Mouse (Mus musculus) forebrain, embryonic 11.5 days (tissue): Measurements from ENCODE around the gene 6030468B19Rik. TPM values are rescaled to one million over a fixed set of nuclear protein-coding genes. Genes with fewer than 3 reads are reported as not detected.
"Not testable (repeated sequence)": the region's sequence is repeated elsewhere in the genome, so short reads cannot be mapped to it uniquely, and the experiment has no call there.

Experiments
- ATAC-seq: fragments of 200-750 bp; cut with Nextera tagmentation; replicated peaks from 2 replicates; pipeline ENCODE4 v1.8.0; 2017; ENCODE audit warnings: moderate TSS enrichment; ENCODE audit not compliant: low FRiP score
- DNase-seq: peaks from one replicate; pipeline ENCODE4 v3.0.0-alpha.2; 2017; ENCODE audit warnings: low spot score
- H3K27ac ChIP-seq: fragments of 300-500 bp; sonication (generic); 2 replicates; pipeline ENCODE4 v1.5.1; 2014; ENCODE audit warnings: low read depth, low read length
- H3K27me3 ChIP-seq: fragments of 300-500 bp; sonication (generic); 2 replicates; pipeline ENCODE4 v1.6.1; 2014; ENCODE audit warnings: mild to moderate bottlenecking, low read length, mixed read lengths; ENCODE audit not compliant: control insufficient read depth, insufficient read depth
- H3K36me3 ChIP-seq: fragments of 300-500 bp; sonication (generic); 2 replicates; pipeline ENCODE4 v1.6.1; 2014; ENCODE audit warnings: mild to moderate bottlenecking, low read length, moderate library complexity, mixed read lengths; ENCODE audit not compliant: control insufficient read depth, insufficient read depth
- H3K4me1 ChIP-seq: fragments of 300-500 bp; sonication (generic); replicated peaks from 2 replicates; pipeline ENCODE4 v1.6.1; 2014; ENCODE audit warnings: low read length, mixed read lengths; ENCODE audit not compliant: control insufficient read depth, insufficient read depth
- H3K4me2 ChIP-seq: fragments of 300-500 bp; sonication (generic); 2 replicates; pipeline ENCODE4 v1.6.1; 2014; ENCODE audit warnings: low read depth, mild to moderate bottlenecking, low read length, moderate library complexity, mixed read lengths; ENCODE audit not compliant: severe bottlenecking
- H3K4me3 ChIP-seq: fragments of 300-500 bp; sonication (generic); 2 replicates; pipeline ENCODE4 v1.5.1; 2014; ENCODE audit warnings: low read depth, low read length
- H3K9ac ChIP-seq: fragments of 300-500 bp; sonication (generic); 2 replicates; pipeline ENCODE4 v1.6.1; 2014; ENCODE audit warnings: low read length
- H3K9me3 ChIP-seq: fragments of 300-500 bp; sonication (generic); 2 replicates; pipeline ENCODE4 v1.6.1; 2016; ENCODE audit warnings: low read length, mixed read lengths; ENCODE audit not compliant: control insufficient read depth
- WGBS: fragments of 180-500 bp; shearing (Covaris S2); extraction: QIAGEN DNeasy Blood & Tissue Kit; methylation state at CpG from one replicate; pipeline ENCODE4 v1.1.7; 2014; 5-methylcytosine and 5-hydroxymethylcytosine counted together
- polyA plus RNA-seq: library from polyadenylated mRNA; unstranded; fragments of >200 nt; fragmentation: Nextera tagmentation; extraction: Ambion mirVana; gene quantifications from 2 replicates; pipeline ENCODE4 v1.2.1, GENCODE M21; 2014

The 6030468B19Rik gene
- polyA plus RNA-seq, 1 experiment from 2014 or later = 1.5 TPM

GRCm38 (mm10) chr11:117781993-117782704 is 15.3 kb upstream of the 6030468B19Rik start, which contains the start of the genes Tmc8 and Tmc6:
Tmc8 (plus strand) TSS chr11:117782076.
Tmc6 (minus strand) TSS chr11:117782198.
- Histone ChIP-seq H3K4me1 (peaks cover 21% of the 10 kb centered on the region), H3K36me3 (no peaks in the 10 kb centered on the region), H3K4me3 (peak within 1 kb of the TSS; percentile 26; the same call in 1 of the 2 replicates), H3K9ac (peak within 1 kb of the TSS; percentile 32), H3K9me3 (no peaks in the 10 kb centered on the region), H3K27me3 (peaks cover 43% of the 10 kb centered on the region), H3K27ac (no peak within 1 kb of the TSS), H3K4me2 (peak within 1 kb of the TSS; percentile 64)
- WGBS = 35% methylated on average over 24 of the region's 24 CpGs
- DNase-seq (peak; percentile 62), ATAC-seq (no peak)

GRCm38 (mm10) chr11:117782705-117783034 is 14.8 kb upstream of the 6030468B19Rik start:
- H3K27me3 ChIP-seq = peaks cover 43% of the 10 kb centered on the region
- no peaks in the 10 kb centered on the region for H3K9me3 ChIP-seq
- WGBS = 46% methylated on average over 9 of the region's 9 CpGs
- H3K4me1 ChIP-seq = peaks cover 21% of the 10 kb centered on the region
- H3K4me3 ChIP-seq = peak overlapping the region; percentile 26; the same call in 1 of the 2 replicates
- no peak overlapping the region for H3K27ac ChIP-seq
- ATAC-seq (no peak), DNase-seq (no peak)
- peak overlapping the region; percentile 32 for H3K9ac ChIP-seq
- no peaks in the 10 kb centered on the region for H3K36me3 ChIP-seq
- H3K4me2 ChIP-seq = peak overlapping the region; percentile 64; the same call in 1 of the 2 replicates

DNA sequence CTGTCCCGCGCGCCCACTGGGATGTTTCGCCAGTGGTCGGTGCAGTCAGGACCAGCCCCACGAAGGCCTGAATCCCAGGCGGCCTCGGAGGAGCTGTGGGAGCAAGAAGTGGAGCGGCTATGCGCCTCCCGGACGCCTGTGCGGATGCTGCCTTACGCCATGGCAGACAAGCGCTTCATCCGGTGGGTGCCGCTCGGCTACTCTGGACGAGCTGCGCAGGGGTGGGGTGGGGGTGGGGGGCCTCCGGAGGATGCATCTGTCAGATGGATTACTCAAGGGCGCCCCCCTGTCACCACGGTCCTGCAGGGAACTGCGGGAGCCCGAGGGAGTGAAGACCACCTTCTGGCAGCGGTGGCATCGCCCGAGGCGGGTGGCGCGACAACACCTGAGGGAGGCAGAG is 14.4 kb upstream of the 6030468B19Rik start:
- Histone ChIP-seq H3K27ac (no peak overlapping the region), H3K36me3 (no peaks in the 10 kb centered on the region), H3K9me3 (no peaks in the 10 kb centered on the region), H3K4me1 (peaks cover 21% of the 10 kb centered on the region), H3K9ac (peak overlapping the region; percentile 32), H3K4me2 (peak overlapping the region; percentile 64), H3K27me3 (peaks cover 43% of the 10 kb centered on the region), H3K4me3 (peak overlapping the region; percentile 26; the same call in 1 of the 2 replicates)
- no peak for ATAC-seq
- peak; percentile 90 for DNase-seq
- WGBS = 5% methylated on average over 31 of the region's 31 CpGs

DNA sequence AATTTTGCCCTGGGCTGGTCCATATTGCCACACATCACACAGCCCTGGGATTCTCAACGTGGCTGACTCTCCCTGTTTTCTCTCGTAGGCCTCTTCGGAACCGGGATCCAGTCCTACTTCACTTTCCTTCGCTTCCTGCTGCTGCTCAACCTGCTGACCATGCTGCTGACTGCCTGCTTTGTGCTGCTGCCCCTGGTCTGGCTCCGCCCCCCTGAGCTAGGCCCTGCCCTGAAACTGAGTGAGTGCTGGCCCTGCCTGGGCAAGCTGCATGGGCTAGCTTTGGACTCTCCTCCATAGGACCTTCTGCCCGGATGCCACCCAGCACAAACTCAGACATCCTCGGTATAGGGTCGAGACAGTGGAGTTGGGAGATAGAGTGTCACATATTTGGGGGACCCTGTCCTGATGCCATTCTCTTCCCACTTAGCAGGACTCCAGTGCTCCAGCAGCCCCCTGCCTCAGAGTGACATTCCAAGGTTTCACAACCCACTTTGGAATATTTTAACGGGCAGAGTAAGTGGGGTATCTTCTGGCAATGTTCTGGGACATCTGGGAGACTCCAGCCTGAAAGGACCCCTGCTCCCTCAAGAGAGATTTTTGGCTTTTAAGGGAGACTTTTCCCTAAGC is 13.7 kb upstream of the 6030468B19Rik start:
- Histone ChIP-seq H3K27ac (no peak overlapping the region), H3K4me2 (peak overlapping the region; percentile 64), H3K4me3 (peak overlapping the region; percentile 26; the same call in 1 of the 2 replicates), H3K27me3 (peaks cover 43% of the 10 kb centered on the region), H3K4me1 (peaks cover 21% of the 10 kb centered on the region), H3K36me3 (no peaks in the 10 kb centered on the region), H3K9ac (peak overlapping the region; percentile 32; the same call in 1 of the 2 replicates), H3K9me3 (no peaks in the 10 kb centered on the region)
- ATAC-seq (no peak), DNase-seq (peak; percentile 36)
- WGBS = 34% methylated on average over 10 of the region's 10 CpGs

- Histone ChIP-seq H3K9ac (no peak overlapping the region), H3K4me1 (peaks cover 8% of the 10 kb centered on the region), H3K36me3 (no peaks in the 10 kb centered on the region), H3K4me3 (no peak overlapping the region), H3K4me2 (no peak overlapping the region), H3K9me3 (no peaks in the 10 kb centered on the region), H3K27me3 (peaks cover 31% of the 10 kb centered on the region), H3K27ac (no peak overlapping the region)
- DNase-seq (peak; percentile 79), ATAC-seq (no peak)
- 6% methylated on average over 10 of the region's 10 CpGs for WGBS
These were observed 11.2 kb upstream of the 6030468B19Rik start for GRCm38 (mm10) chr11:117786294-117786693.

DNA sequence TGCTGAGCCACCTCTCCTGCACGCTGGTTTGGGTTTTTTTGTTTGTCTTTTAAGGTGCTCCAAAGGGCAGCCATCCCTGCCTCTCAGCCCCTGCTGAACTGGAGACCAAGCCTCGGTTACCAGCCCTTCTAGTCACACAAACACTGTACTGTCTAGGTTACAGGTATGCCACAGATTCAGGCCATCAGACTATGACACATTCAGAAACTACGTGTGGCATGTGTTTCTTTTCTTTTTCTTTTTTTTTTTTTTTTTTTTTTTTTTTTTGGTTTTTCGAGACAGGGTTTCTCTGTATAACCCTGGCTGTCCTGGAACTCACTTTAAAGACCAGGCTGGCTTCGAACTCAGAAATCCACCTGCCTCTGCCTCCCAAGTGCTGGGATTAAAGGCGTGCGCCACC is 9.0 kb upstream of the 6030468B19Rik start:
- not testable (repeated sequence) for H3K4me3 ChIP-seq, H3K27ac ChIP-seq, H3K36me3 ChIP-seq, H3K9ac ChIP-seq, H3K9me3 ChIP-seq, H3K4me1 ChIP-seq, ATAC-seq, DNase-seq, H3K4me2 ChIP-seq
- WGBS = 78% methylated on average over 7 of the region's 7 CpGs
- H3K27me3 ChIP-seq = peaks cover 11% of the 10 kb centered on the region

- H3K36me3 ChIP-seq = no peaks in the 10 kb centered on the region
- H3K9ac ChIP-seq = no peak overlapping the region
- WGBS = 9% methylated on average over 13 of the region's 14 CpGs
- H3K4me2 ChIP-seq = peak overlapping the region; percentile 30
- H3K27me3 ChIP-seq = 0 out of 2 replicates have a peak, but pooled peaks cover 5% of the 10 kb centered on the region
- 0 out of 2 replicates have a peak, but pooled peaks have one; percentile 15 for ATAC-seq
- H3K4me1 ChIP-seq = no peaks in the 10 kb centered on the region
- H3K27ac ChIP-seq = no peak overlapping the region
- no peak overlapping the region; the same call in 1 of the 2 replicates for H3K4me3 ChIP-seq
- peak; percentile 88 for DNase-seq
- no peaks in the 10 kb centered on the region for H3K9me3 ChIP-seq
These were observed 7.2 kb upstream of the 6030468B19Rik start for GRCm38 (mm10) chr11:117790286-117790685.

GRCm38 (mm10) chr11:117790703-117791440 is 6.6 kb upstream of the 6030468B19Rik start:
- Histone ChIP-seq H3K4me2 (peak overlapping the region; percentile 30), H3K9ac (no peak overlapping the region), H3K27ac (no peak overlapping the region), H3K27me3 (0 out of 2 replicates have a peak, but pooled peaks cover 5% of the 10 kb centered on the region), H3K4me1 (no peaks in the 10 kb centered on the region), H3K9me3 (no peaks in the 10 kb centered on the region), H3K36me3 (no peaks in the 10 kb centered on the region), H3K4me3 (no peak overlapping the region; the same call in 1 of the 2 replicates)
- DNase-seq (no peak), ATAC-seq (no peak)
- 29% methylated on average over 23 of the region's 23 CpGs for WGBS
